Comparison of ENCODE assay signal across 24 mouse cellular contexts in genomic region chr11:87884856-87885255, GRCm38 (mm10). TPM values are rescaled to one million over a fixed set of nuclear protein-coding genes. Genes with fewer than 3 reads are reported as not detected.
"Had no signal": no experiment of that assay in that cellular context is flagged by ENCODE, and none has a peak within 500 bp of the region (broad histone marks: within the 10 kb centered on the region; RNA-seq: fewer than 3 reads in every experiment).

No protein-coding gene starts in this region.

- H3K36me3 ChIP-seq: neural tube, embryonic 15.5 days; stomach, embryonic 15.5 days had no signal

- H3K9ac ChIP-seq: neural tube, embryonic 15.5 days; stomach, embryonic 15.5 days had no signal

- H3K27me3 ChIP-seq: neural tube, embryonic 15.5 days; stomach, embryonic 15.5 days had no signal

- DNase-seq: retina, postnatal 1 day; right cerebral cortex, adult 18-20 months; right cerebral cortex, postnatal 14 days; right cerebral cortex, postnatal 25 days; right cerebral cortex, postnatal 4 days; spleen, adult 18-20 months; thymus, adult 18-20 months; thymus, adult 2 months; thymus, postnatal 14 days; thymus, postnatal 25 days; thymus, postnatal 36 days; thymus, postnatal 4 days had no signal

- H3K4me2 ChIP-seq: neural tube, embryonic 15.5 days; stomach, embryonic 15.5 days had no signal

- H3K4me1 ChIP-seq: stomach, embryonic 15.5 days had no signal

- H3K9me3 ChIP-seq: neural tube, embryonic 15.5 days; stomach, embryonic 15.5 days had no signal

- H3K27ac ChIP-seq: neural tube, embryonic 15.5 days; stomach, embryonic 15.5 days; stomach, postnatal 0 days had no signal

- H3K4me3 ChIP-seq: neural tube, embryonic 15.5 days; stomach, embryonic 15.5 days had no signal

RNA-seq across cellular contexts. Expression of gene Olfr462, which starts 7.2 kb away (rescaled TPM):
- total RNA-seq: neutrophil, adult 5-6 weeks had no signal
- polyA plus RNA-seq: neural tube, embryonic 14.5 days; neural tube, embryonic 15.5 days; small intestine, adult 2 months; spleen, adult 2 months; stomach, embryonic 14.5 days; stomach, embryonic 15.5 days; stomach, embryonic 16.5 days; stomach, postnatal 0 days; testis, adult 2 months; thymus, adult 2 months; thymus, postnatal 0 days; urinary bladder, adult 2 months had no signal

RNA-seq across cellular contexts. Expression of gene Epx, which starts 9.5 kb away (rescaled TPM):
- total RNA-seq: neutrophil, adult 5-6 weeks had no signal
- polyA plus RNA-seq: testis, adult 2 months; urinary bladder, adult 2 months had no signal

RNA-seq across cellular contexts. Expression of gene Olfr463, which starts 12.3 kb away (rescaled TPM):
- total RNA-seq: neutrophil, adult 5-6 weeks had no signal
- polyA plus RNA-seq: neural tube, embryonic 14.5 days; neural tube, embryonic 15.5 days; small intestine, adult 2 months; spleen, adult 2 months; stomach, embryonic 14.5 days; stomach, embryonic 15.5 days; stomach, embryonic 16.5 days; stomach, postnatal 0 days; testis, adult 2 months; thymus, adult 2 months; thymus, postnatal 0 days; urinary bladder, adult 2 months had no signal

RNA-seq across cellular contexts. Expression of gene Olfr464, which starts 35.9 kb away (rescaled TPM):
- total RNA-seq: neutrophil, adult 5-6 weeks had no signal
- polyA plus RNA-seq: small intestine, adult 2 months; spleen, adult 2 months; stomach, embryonic 14.5 days; stomach, embryonic 15.5 days; stomach, embryonic 16.5 days; stomach, postnatal 0 days; testis, adult 2 months; urinary bladder, adult 2 months had no signal
